Mouse (Mus musculus): ENCODE measurements around the gene Gata5. TPM values are rescaled to one million over a fixed set of nuclear protein-coding genes. Genes with fewer than 3 reads are reported as not detected.

Gene Gata5
- polyA plus RNA-seq, 1 experiment from 2014 or later = 9.7 TPM

- no peak overlapping the region for H3K4me3 ChIP-seq (ENCODE audit: control insufficient read depth in 1 of 2, insufficient read depth in 1 of 2, low read depth in 1 of 2, low read length in 2 of 2)
- no peaks in the 10 kb centered on the region for H3K9me3 ChIP-seq (ENCODE audit: control insufficient read depth, low read length)
- 3% methylated on average over 4 of the region's 4 CpGs for WGBS
- 0 out of 2 replicates have a peak, but pooled peaks cover under 1% of the 10 kb centered on the region for H3K27me3 ChIP-seq (ENCODE audit: control insufficient read depth, insufficient read depth, low read length)
- H3K36me3 ChIP-seq (ENCODE audit: control insufficient read depth, insufficient read depth, low read length) = no peaks in the 10 kb centered on the region
- H3K9ac ChIP-seq (ENCODE audit: low read length) = no peak overlapping the region
- peak; percentile 53 for ATAC-seq (ENCODE audit: insufficient number of reproducible peaks, insufficient read depth, low FRiP score, low read depth)
- H3K4me1 ChIP-seq (ENCODE audit: control insufficient read depth in 2 of 2, insufficient read depth in 2 of 2, low read length in 2 of 2) = peaks cover 36 to 42% of the 10 kb centered on the region in 2 experiments
- H3K4me2 ChIP-seq (ENCODE audit: low read length) = no peak overlapping the region
- no peak overlapping the region for H3K27ac ChIP-seq (replicated peaks in 1 of 2; ENCODE audit: control insufficient read depth in 1 of 2, insufficient read depth in 1 of 2, low read depth in 2 of 2, low read length in 2 of 2)
These were observed 24.6 kb upstream of the Gata5 start for GRCm38 (mm10) chr2:180359062-180359461.

- no peak overlapping the region for H3K27ac ChIP-seq (replicated peaks in 1 of 2; ENCODE audit: control insufficient read depth in 1 of 2, insufficient read depth in 1 of 2, low read depth in 2 of 2, low read length in 2 of 2)
- H3K36me3 ChIP-seq (ENCODE audit: control insufficient read depth, insufficient read depth, low read length) = no peaks in the 10 kb centered on the region
- 0 out of 2 replicates have a peak, but pooled peaks cover 3% of the 10 kb centered on the region for H3K27me3 ChIP-seq (ENCODE audit: control insufficient read depth, insufficient read depth, low read length)
- no peak overlapping the region for H3K4me3 ChIP-seq (ENCODE audit: control insufficient read depth in 1 of 2, insufficient read depth in 1 of 2, low read depth in 1 of 2, low read length in 2 of 2)
- H3K4me1 ChIP-seq (ENCODE audit: control insufficient read depth in 2 of 2, insufficient read depth in 2 of 2, low read length in 2 of 2) = peaks cover 11 to 17% of the 10 kb centered on the region in 2 experiments
- WGBS = 53% methylated on average over 20 of the region's 20 CpGs
- ATAC-seq (ENCODE audit: insufficient number of reproducible peaks, insufficient read depth, low FRiP score, low read depth) = no peak; the same call in 1 of the 2 replicates
- H3K9ac ChIP-seq (ENCODE audit: low read length) = no peak overlapping the region
- H3K4me2 ChIP-seq (ENCODE audit: low read length) = peak overlapping the region; percentile 21; the same call in 1 of the 2 replicates
- H3K9me3 ChIP-seq (ENCODE audit: control insufficient read depth, low read length) = no peaks in the 10 kb centered on the region
These were observed 18.8 kb upstream of the Gata5 start for GRCm38 (mm10) chr2:180353338-180353737.

- ATAC-seq (ENCODE audit: insufficient number of reproducible peaks, insufficient read depth, low FRiP score, low read depth) = no peak
- 78% methylated on average over 2 of the region's 2 CpGs for WGBS
- Histone ChIP-seq H3K4me2 (ENCODE audit: low read length) (no peak overlapping the region), H3K9me3 (ENCODE audit: control insufficient read depth, low read length) (no peaks in the 10 kb centered on the region), H3K27me3 (ENCODE audit: control insufficient read depth, insufficient read depth, low read length) (0 out of 2 replicates have a peak, but pooled peaks cover 3% of the 10 kb centered on the region), H3K4me1 (ENCODE audit: control insufficient read depth in 2 of 2, insufficient read depth in 2 of 2, low read length in 2 of 2) (peaks cover 25 to 29% of the 10 kb centered on the region in 2 experiments), H3K36me3 (ENCODE audit: control insufficient read depth, insufficient read depth, low read length) (no peaks in the 10 kb centered on the region), H3K27ac (replicated peaks in 1 of 2; ENCODE audit: control insufficient read depth in 1 of 2, insufficient read depth in 1 of 2, low read depth in 2 of 2, low read length in 2 of 2) (no peak overlapping the region), H3K9ac (ENCODE audit: low read length) (no peak overlapping the region), H3K4me3 (ENCODE audit: control insufficient read depth in 1 of 2, insufficient read depth in 1 of 2, low read depth in 1 of 2, low read length in 2 of 2) (no peak overlapping the region)
These were observed 16.2 kb upstream of the Gata5 start for GRCm38 (mm10) chr2:180350700-180351099.

- WGBS = 25% methylated on average over 9 of the region's 9 CpGs
- ATAC-seq (ENCODE audit: insufficient number of reproducible peaks, insufficient read depth, low FRiP score, low read depth) = peak; percentile 31; the same call in 1 of the 2 replicates
- H3K9me3 ChIP-seq (ENCODE audit: control insufficient read depth, low read length) = no peaks in the 10 kb centered on the region
- H3K4me1 ChIP-seq (ENCODE audit: control insufficient read depth in 2 of 2, insufficient read depth in 2 of 2, low read length in 2 of 2) = peaks cover 35 to 37% of the 10 kb centered on the region in 2 experiments
- no peak overlapping the region for H3K4me2 ChIP-seq (ENCODE audit: low read length)
- H3K36me3 ChIP-seq (ENCODE audit: control insufficient read depth, insufficient read depth, low read length) = no peaks in the 10 kb centered on the region
- no peaks in the 10 kb centered on the region for H3K27me3 ChIP-seq (ENCODE audit: control insufficient read depth, insufficient read depth, low read length)
- no peak overlapping the region for H3K27ac ChIP-seq (replicated peaks in 1 of 2; ENCODE audit: control insufficient read depth in 1 of 2, insufficient read depth in 1 of 2, low read depth in 2 of 2, low read length in 2 of 2)
- H3K4me3 ChIP-seq (ENCODE audit: control insufficient read depth in 1 of 2, insufficient read depth in 1 of 2, low read depth in 1 of 2, low read length in 2 of 2) = no peak overlapping the region
- H3K9ac ChIP-seq (ENCODE audit: low read length) = 0 out of 2 replicates have a peak overlapping the region, but pooled peaks have one; percentile 34
These were observed 12.5 kb upstream of the Gata5 start for GRCm38 (mm10) chr2:180346820-180347497.

GRCm38 (mm10) chr2:180343092-180343491, 8.6 kb upstream of the Gata5 start:
- peaks cover 68 to 74% of the 10 kb centered on the region in 2 experiments for H3K4me1 ChIP-seq (ENCODE audit: control insufficient read depth in 2 of 2, insufficient read depth in 2 of 2, low read length in 2 of 2)
- peak overlapping the region; percentile 72 to 85 for H3K27ac ChIP-seq (replicated peaks in 1 of 2; ENCODE audit: control insufficient read depth in 1 of 2, insufficient read depth in 1 of 2, low read depth in 2 of 2, low read length in 2 of 2)
- no peaks in the 10 kb centered on the region for H3K9me3 ChIP-seq (ENCODE audit: control insufficient read depth, low read length)
- H3K27me3 ChIP-seq (ENCODE audit: control insufficient read depth, insufficient read depth, low read length) = no peaks in the 10 kb centered on the region
- no peak overlapping the region for H3K4me3 ChIP-seq (ENCODE audit: control insufficient read depth in 1 of 2, insufficient read depth in 1 of 2, low read depth in 1 of 2, low read length in 2 of 2)
- H3K9ac ChIP-seq (ENCODE audit: low read length) = 0 out of 2 replicates have a peak overlapping the region, but pooled peaks have one; percentile 13
- H3K36me3 ChIP-seq (ENCODE audit: control insufficient read depth, insufficient read depth, low read length) = no peaks in the 10 kb centered on the region
- WGBS = 67% methylated on average over 13 of the region's 13 CpGs
- ATAC-seq (ENCODE audit: insufficient number of reproducible peaks, insufficient read depth, low FRiP score, low read depth) = no peak
- no peak overlapping the region for H3K4me2 ChIP-seq (ENCODE audit: low read length)

- H3K9me3 ChIP-seq (ENCODE audit: control insufficient read depth, low read length) = no peaks in the 10 kb centered on the region
- peaks cover 76 to 83% of the 10 kb centered on the region in 2 experiments for H3K4me1 ChIP-seq (ENCODE audit: control insufficient read depth in 2 of 2, insufficient read depth in 2 of 2, low read length in 2 of 2)
- H3K27me3 ChIP-seq (ENCODE audit: control insufficient read depth, insufficient read depth, low read length) = no peaks in the 10 kb centered on the region
- H3K4me3 ChIP-seq (ENCODE audit: control insufficient read depth in 1 of 2, insufficient read depth in 1 of 2, low read depth in 1 of 2, low read length in 2 of 2) = no peak overlapping the region
- peak overlapping the region; percentile 72 to 85 for H3K27ac ChIP-seq (replicated peaks in 1 of 2; ENCODE audit: control insufficient read depth in 1 of 2, insufficient read depth in 1 of 2, low read depth in 2 of 2, low read length in 2 of 2)
- peak overlapping the region; percentile 32; the same call in 1 of the 2 replicates for H3K9ac ChIP-seq (ENCODE audit: low read length)
- no peaks in the 10 kb centered on the region for H3K36me3 ChIP-seq (ENCODE audit: control insufficient read depth, insufficient read depth, low read length)
- peak overlapping the region; percentile 28 for H3K4me2 ChIP-seq (ENCODE audit: low read length)
- ATAC-seq (ENCODE audit: insufficient number of reproducible peaks, insufficient read depth, low FRiP score, low read depth) = 0 out of 2 replicates have a peak, but pooled peaks have one; percentile 23
- WGBS = 17% methylated on average over 2 of the region's 2 CpGs
These were observed 7.7 kb upstream of the Gata5 start for GRCm38 (mm10) chr2:180342189-180342588.

GRCm38 (mm10) chr2:180341229-180341628, 6.7 kb upstream of the Gata5 start:
- H3K27ac ChIP-seq (replicated peaks in 1 of 2; ENCODE audit: control insufficient read depth in 1 of 2, insufficient read depth in 1 of 2, low read depth in 2 of 2, low read length in 2 of 2) = peak overlapping the region; percentile 72 to 85
- H3K27me3 ChIP-seq (ENCODE audit: control insufficient read depth, insufficient read depth, low read length) = no peaks in the 10 kb centered on the region
- H3K4me2 ChIP-seq (ENCODE audit: low read length) = peak overlapping the region; percentile 31
- H3K9me3 ChIP-seq (ENCODE audit: control insufficient read depth, low read length) = no peaks in the 10 kb centered on the region
- no peak overlapping the region for H3K9ac ChIP-seq (ENCODE audit: low read length)
- WGBS = 9% methylated on average over 8 of the region's 8 CpGs
- peak overlapping the region in 1 of 2 experiments; percentile 2; a peak in 2 of 4 replicates for H3K4me3 ChIP-seq (ENCODE audit: control insufficient read depth in 1 of 2, insufficient read depth in 1 of 2, low read depth in 1 of 2, low read length in 2 of 2)
- no peak for ATAC-seq (ENCODE audit: insufficient number of reproducible peaks, insufficient read depth, low FRiP score, low read depth)
- no peaks in the 10 kb centered on the region for H3K36me3 ChIP-seq (ENCODE audit: control insufficient read depth, insufficient read depth, low read length)
- peaks cover 75 to 80% of the 10 kb centered on the region in 2 experiments for H3K4me1 ChIP-seq (ENCODE audit: control insufficient read depth in 2 of 2, insufficient read depth in 2 of 2, low read length in 2 of 2)

Data from heart, embryonic 14.5 days (tissue).